Mouse (Mus musculus) urinary bladder, postnatal 25 days (tissue): ENCODE results near the gene Neu3.

Experiments used
- DNase-seq: peaks from one replicate; pipeline ENCODE4 v3.0.0; 2022; ENCODE audit warnings: low spot score

Neu3 gene

GRCm38 (mm10) chr7:99828083-99828570 is at the start of gene Neu3:
Gene Neu3 (minus strand): TSS chr7:99828417.
- peak; percentile 92 for DNase-seq

- peak; percentile 85 for DNase-seq
Measured at GRCm38 (mm10) chr7:99876345-99876744, 48.1 kb upstream of the Neu3 start.

DNA sequence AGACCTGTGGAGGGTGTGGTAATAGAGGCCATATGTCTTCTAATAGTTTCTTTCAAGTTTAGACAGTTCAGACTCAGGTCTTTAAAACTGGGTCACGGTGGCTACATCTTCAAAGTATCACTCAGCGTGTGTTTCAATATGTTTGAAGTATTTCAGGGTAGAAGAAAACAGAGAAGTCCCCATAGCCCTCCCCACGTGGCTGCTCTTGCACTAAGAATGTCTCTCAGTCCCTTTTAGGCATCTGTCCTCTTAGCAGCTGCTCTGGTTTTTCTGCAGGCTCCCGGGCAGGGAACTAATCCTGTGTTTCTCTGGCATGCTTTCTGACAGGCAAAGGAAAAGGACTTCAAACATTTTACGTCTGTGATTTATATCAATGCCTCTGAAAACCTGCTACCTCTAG is 47.7 kb upstream of the Neu3 start:
- no peak for DNase-seq

GRCm38 (mm10) chr7:99873965-99874364 is 45.7 kb upstream of the Neu3 start:
- DNase-seq: no peak

GRCm38 (mm10) chr7:99869296-99869695 is 41.1 kb upstream of the Neu3 start:
- no peak for DNase-seq

- DNase-seq: no peak
Measured at GRCm38 (mm10) chr7:99865219-99865618, 37.0 kb upstream of the Neu3 start.

DNA sequence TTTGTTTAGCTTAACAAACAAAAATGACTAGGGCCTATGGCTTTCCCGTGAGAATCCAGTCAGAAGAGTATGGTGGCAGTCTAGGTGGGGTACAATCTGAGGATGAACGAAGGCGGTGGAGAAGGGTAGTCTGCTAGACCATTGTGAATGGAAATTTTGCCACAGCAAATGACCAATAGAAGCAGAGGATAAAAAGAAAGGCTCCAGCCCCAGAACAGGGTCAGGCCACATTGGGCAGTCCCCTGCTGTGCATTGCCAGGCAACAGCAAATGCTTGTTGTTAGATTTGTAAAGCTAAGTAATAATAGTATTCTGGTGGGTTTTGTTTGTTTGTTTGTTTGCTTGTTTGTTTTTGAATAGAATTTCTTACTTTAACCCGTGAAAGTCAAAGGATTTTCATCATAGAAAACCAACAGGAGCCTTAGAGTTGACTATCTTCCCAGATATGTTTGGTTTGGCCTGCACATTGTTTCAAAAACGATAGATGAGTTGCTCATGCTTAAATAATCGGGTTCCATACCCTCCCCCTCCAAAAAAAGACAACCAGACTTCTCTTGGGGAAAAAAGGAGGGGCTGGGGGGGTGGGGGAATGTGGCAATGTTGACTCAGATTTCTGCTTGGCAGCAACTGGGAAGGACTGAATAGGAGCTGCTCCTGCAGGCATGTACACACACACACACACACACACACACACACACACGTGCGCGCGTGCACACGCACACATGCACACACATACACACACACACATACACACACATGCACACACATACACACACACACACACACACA is 36.2 kb upstream of the Neu3 start:
- DNase-seq: no peak

GRCm38 (mm10) chr7:99863362-99863761 is 35.1 kb upstream of the Neu3 start, which contains the start of gene Spcs2:
Gene Spcs2 (minus strand): TSS chr7:99863462.
- no peak for DNase-seq

DNA sequence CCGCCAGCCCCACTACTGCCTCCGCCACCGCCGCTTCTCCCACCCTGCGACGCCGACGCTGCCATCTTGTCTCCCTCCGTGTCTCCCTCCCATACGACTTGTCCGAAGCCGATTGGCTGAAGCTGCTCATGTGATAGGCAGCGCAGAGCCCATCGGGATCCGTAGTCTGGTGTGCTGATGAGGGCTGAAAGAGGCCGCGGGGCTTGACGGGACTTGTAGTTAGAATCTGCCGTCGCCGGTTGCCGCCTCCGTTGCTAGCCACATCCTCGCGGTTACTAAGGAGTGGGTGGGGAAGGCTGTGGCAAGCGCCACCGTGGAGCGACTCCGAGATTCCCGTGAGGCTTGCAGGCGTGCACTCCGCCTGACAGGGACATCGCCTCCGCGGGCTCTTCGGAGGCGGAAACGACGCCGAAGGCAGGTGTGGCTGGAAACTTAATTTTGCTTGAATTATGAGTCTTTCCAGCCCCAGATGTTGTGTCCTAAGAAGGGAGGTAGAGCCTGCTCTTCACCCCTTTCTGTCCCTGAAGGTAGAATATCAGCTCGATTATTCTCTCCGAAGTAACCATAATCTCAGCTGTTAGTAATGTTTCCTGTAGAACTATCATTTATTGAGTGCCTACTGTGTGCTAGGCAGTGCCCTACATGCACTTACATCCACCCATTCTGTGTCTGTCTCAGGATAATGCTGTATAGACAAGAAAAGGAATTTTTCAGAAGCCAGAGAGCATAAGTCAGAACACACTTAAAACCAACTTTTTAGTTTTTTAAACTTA is 30.8 kb upstream of the Neu3 start, which contains the start of gene Xrra1:
TSS of gene Xrra1 (plus strand) at position 304 of the 773 bp plus-strand sequence.
- DNase-seq: peak; percentile 85

GRCm38 (mm10) chr7:99858175-99858812 is 30.1 kb upstream of the Neu3 start:
- DNase-seq: no peak

DNA sequence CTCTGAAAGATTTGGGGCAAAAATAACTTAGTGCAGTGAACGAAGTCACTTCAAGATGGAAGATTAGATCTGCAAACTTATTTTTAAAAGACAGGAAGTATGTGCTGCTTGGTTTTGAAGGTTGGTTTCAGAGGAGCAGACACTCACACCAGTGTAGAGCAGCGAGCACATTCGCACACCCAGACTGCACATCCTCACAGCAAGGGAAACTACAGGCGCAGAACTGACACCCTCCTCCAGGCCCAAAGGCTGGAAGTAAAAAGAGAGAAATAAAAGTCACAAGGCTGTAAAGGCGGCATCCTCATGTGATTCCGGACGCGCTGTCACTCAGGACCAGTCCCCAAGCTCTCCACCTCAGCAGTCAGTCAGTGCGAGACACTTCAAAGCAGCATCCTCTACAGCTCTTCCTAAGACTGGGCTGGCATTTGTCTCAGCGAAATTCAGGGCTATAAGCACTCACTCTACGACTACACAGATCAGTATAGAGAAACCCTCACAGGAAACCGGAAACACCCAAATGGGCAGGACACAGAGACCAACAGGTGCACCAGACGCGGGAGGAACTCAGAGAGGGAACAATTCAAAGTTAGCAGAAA is 28.1 kb upstream of the Neu3 start:
- no peak for DNase-seq

DNA sequence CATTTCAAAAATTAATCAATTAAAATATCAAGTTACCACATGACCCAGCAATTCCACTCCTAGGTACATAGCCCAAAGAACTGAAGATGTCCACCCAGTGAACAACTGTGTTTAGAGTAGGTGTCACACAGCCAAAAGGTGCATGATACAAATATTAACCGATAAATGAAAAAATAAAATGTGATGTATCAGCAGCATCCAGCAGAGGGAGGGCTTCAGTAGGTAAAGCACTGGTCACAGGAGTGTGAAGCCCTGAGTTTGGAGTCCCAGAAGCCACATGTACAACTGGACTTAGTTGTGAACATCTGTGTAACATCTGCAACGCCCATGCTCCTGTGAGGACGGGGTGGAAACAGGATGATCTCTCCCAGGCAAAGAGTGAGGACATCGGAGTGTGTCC is 26.1 kb upstream of the Neu3 start:
- DNase-seq: no peak

- no peak for DNase-seq
Measured at GRCm38 (mm10) chr7:99853350-99853749, 25.1 kb upstream of the Neu3 start.

GRCm38 (mm10) chr7:99851618-99852017 is 23.4 kb upstream of the Neu3 start:
- DNase-seq: no peak

GRCm38 (mm10) chr7:99851121-99851520 is 22.9 kb upstream of the Neu3 start:
- no peak for DNase-seq

GRCm38 (mm10) chr7:99850534-99850933 is 22.3 kb upstream of the Neu3 start:
- DNase-seq: no peak

DNA sequence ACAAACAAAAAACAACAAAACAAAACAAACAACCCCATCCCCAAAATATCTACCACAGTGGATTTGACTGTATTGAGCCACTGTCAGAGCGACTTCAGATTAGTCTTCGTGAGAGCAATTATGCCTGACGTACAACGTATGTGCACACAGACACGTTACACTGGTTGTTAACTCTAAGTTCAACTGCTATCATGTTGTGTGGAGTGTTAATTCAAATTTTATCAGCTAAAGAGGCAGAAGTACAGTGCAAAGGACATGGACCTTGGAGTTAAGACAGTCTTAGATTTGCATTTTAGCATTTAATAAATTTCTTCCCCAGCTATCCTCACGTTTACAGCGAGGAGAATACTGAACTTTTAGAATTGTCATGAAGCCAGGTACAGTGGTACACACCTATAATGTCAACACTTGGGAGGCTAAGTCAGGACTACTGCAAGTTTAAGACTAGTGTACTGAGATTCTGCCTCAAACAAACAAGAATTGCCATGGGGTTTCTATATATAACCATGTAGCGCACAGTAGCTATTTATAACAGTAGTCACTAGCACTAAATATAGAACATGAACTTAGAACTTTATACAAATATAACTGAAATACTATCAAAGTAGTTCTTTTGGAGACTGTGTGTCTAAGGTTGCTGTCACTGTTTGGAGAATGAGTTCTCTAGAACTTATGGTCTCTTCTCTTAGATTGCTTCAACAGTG is 17.5 kb upstream of the Neu3 start:
- no peak for DNase-seq

DNA sequence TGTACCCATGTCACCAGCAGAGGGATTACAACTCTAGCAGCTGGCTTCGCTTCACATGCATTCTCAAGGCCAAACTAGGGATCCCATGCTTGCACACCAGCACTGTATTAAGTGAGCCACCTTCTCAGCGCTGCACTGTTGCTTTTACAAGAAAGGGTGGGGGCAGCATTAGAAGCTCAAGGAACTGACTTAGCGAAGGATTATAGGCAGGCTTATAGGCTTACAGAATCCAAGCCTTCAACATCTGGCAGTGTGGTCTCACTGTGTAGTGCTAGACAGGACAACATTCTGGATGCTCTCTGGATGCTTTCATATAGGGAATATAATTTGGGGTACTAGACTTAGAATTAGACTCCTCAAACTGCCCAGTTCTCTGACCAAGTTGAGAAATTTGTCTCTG is 10.0 kb upstream of the Neu3 start:
- DNase-seq: no peak

- DNase-seq: no peak
Measured at GRCm38 (mm10) chr7:99837358-99838071, 9.3 kb upstream of the Neu3 start.

GRCm38 (mm10) chr7:99836781-99837180 is 8.6 kb upstream of the Neu3 start:
- DNase-seq: no peak

GRCm38 (mm10) chr7:99834314-99834853 is 6.2 kb upstream of the Neu3 start:
- DNase-seq: no peak
